Mouse (Mus musculus) brain, embryonic 14.5 days (tissue): ENCODE measurements around the gene Asna1.

Source experiments
- CTCF ChIP-seq: fragments of 200-500 bp; IDR thresholded peaks from 2 replicates; pipeline ENCODE4 v1.5.1; 2012; ENCODE audit warnings: inconsistent platforms, mild to moderate bottlenecking, moderate library complexity, borderline replicate concordance; ENCODE audit not compliant: insufficient read depth, insufficient read length; ENCODE audit errors: extremely low read depth
- POLR2A ChIP-seq: fragments of 200-500 bp; IDR thresholded peaks from 2 replicates; pipeline ENCODE4 v1.6.1; 2012; ENCODE audit warnings: mild to moderate bottlenecking, inconsistent platforms, borderline replicate concordance; ENCODE audit not compliant: poor library complexity, insufficient read depth, insufficient read length, severe bottlenecking; ENCODE audit errors: extremely low read depth

- TF ChIP-seq POLR2A (no peak), CTCF (no peak)
These were observed 8.8 kb upstream of the Asna1 start for GRCm38 (mm10) chr8:85033867-85034266.
